Mouse (Mus musculus) CH12.LX (cell line): ENCODE results near the gene Cdc14a. TPM values are rescaled to one million over a fixed set of nuclear protein-coding genes. Genes with fewer than 3 reads are reported as not detected.

ENCODE experiments used
- DNase-seq: peaks from one replicate; pipeline ENCODE4 v3.0.0-alpha.2; 2013; ENCODE audit errors: extremely low read depth
- H3K27ac ChIP-seq: 2 replicates; pipeline ENCODE4 v1.5.1; 2012; ENCODE audit warnings: low read depth, mild to moderate bottlenecking, control low read depth, moderate library complexity; ENCODE audit not compliant: insufficient read depth
- H3K27me3 ChIP-seq: replicated peaks from 2 replicates; pipeline ENCODE3; 2012; ENCODE audit warnings: inconsistent platforms
- H3K36me3 ChIP-seq, 2 experiments: replicated peaks in 1 of 2; 2 replicates each; pipeline versions ENCODE3 to v1.6.1; 2012; ENCODE audit warnings: inconsistent platforms in 1 of 2, low read length in 1 of 2, mild to moderate bottlenecking in 1 of 2, mixed read lengths in 1 of 2, moderate library complexity in 1 of 2; ENCODE audit not compliant: control insufficient read depth in 1 of 2, insufficient read depth in 1 of 2
- H3K4me1 ChIP-seq, 2 experiments: 2 replicates each; pipeline ENCODE4 v1.6.1; 2012; ENCODE audit warnings: inconsistent platforms in 1 of 2, moderate library complexity in 1 of 2; ENCODE audit not compliant: insufficient read depth in 2 of 2, control insufficient read depth in 1 of 2
- H3K4me2 ChIP-seq: 2 replicates; pipeline ENCODE4 v1.6.1; 2012; ENCODE audit warnings: low read depth, mild to moderate bottlenecking, control low read depth; ENCODE audit not compliant: poor library complexity, insufficient read depth, severe bottlenecking
- H3K4me3 ChIP-seq, 3 experiments: fragments of 150-350 bp in 1 of 3; sonication (generic) in 1 of 3; replicated peaks in 1 of 3; 2 replicates each; pipeline versions ENCODE3 to v1.5.1; 2011 to 2012; ENCODE audit warnings: low read depth in 2 of 3, low read length in 2 of 3, mild to moderate bottlenecking in 2 of 3, moderate library complexity in 2 of 3, control low read depth in 1 of 3, improper control_type of control experiment in 1 of 3, inconsistent platforms in 1 of 3, mixed read lengths in 1 of 3; ENCODE audit not compliant: poor library complexity in 1 of 3
- H3K79me2 ChIP-seq: replicated peaks from 2 replicates; pipeline ENCODE4 v1.6.1; 2012; ENCODE audit warnings: mild to moderate bottlenecking, moderate library complexity; ENCODE audit not compliant: control insufficient read depth, poor library complexity, insufficient read depth, severe bottlenecking; ENCODE audit errors: extremely low read depth
- H3K9ac ChIP-seq: 2 replicates; pipeline ENCODE4 v1.6.1; 2012; ENCODE audit warnings: low read depth, mild to moderate bottlenecking, control low read depth, moderate library complexity; ENCODE audit not compliant: insufficient read depth
- H3K9me3 ChIP-seq: replicated peaks from 2 replicates; pipeline ENCODE3; 2012; ENCODE audit warnings: low read length, inconsistent platforms, mixed read lengths
- BHLHE40 ChIP-seq: IDR thresholded peaks from 2 replicates; pipeline ENCODE4 v1.6.1; 2011; ENCODE audit warnings: mild to moderate bottlenecking, low read depth, low read length, improper control_type of control experiment
- CHD2 ChIP-seq: IDR thresholded peaks from 2 replicates; pipeline ENCODE4 v1.6.1; 2011; ENCODE audit warnings: low read length, improper control_type of control experiment
- CTCF ChIP-seq, 2 experiments: IDR thresholded peaks in 1 of 2; conservative IDR thresholded peaks in 1 of 2; 2 replicates each; pipeline ENCODE4 v1.5.1; 2011 to 2012; ENCODE audit warnings: low read depth in 2 of 2, low read length in 2 of 2, improper control_type of control experiment in 1 of 2, inconsistent platforms in 1 of 2, mild to moderate bottlenecking in 1 of 2, moderate library complexity in 1 of 2
- E2F4 ChIP-seq: IDR thresholded peaks from 2 replicates; pipeline ENCODE4 v1.6.1; 2011; ENCODE audit warnings: low read depth, low read length, improper control_type of control experiment; ENCODE audit not compliant: insufficient replicate concordance
- ELF1 ChIP-seq: IDR thresholded peaks from 2 replicates; pipeline ENCODE4 v1.6.1; 2014; ENCODE audit warnings: low read depth, mild to moderate bottlenecking, inconsistent platforms, low read length, improper control_type of control experiment
- EP300 ChIP-seq: IDR thresholded peaks from 2 replicates; pipeline ENCODE4 v1.6.1; 2011; ENCODE audit warnings: low read length, improper control_type of control experiment
- GABPA ChIP-seq: IDR thresholded peaks from 2 replicates; pipeline ENCODE4 v1.6.1; 2012; ENCODE audit warnings: low read depth, low read length, improper control_type of control experiment, inconsistent platforms; ENCODE audit not compliant: insufficient replicate concordance
- IRF4 ChIP-seq: IDR thresholded peaks from 2 replicates; pipeline ENCODE4 v1.6.1; 2014; ENCODE audit warnings: low read depth, mild to moderate bottlenecking, inconsistent platforms, low read length, improper control_type of control experiment
- JUN ChIP-seq: IDR thresholded peaks from 2 replicates; pipeline ENCODE4 v1.6.1; 2011; ENCODE audit warnings: low read depth, mild to moderate bottlenecking, low read length, improper control_type of control experiment, moderate library complexity; ENCODE audit not compliant: insufficient read depth
- MAX ChIP-seq: IDR thresholded peaks from 2 replicates; pipeline ENCODE4 v1.6.1; 2011; ENCODE audit warnings: low read length, improper control_type of control experiment
- MAZ ChIP-seq: IDR thresholded peaks from 2 replicates; pipeline ENCODE4 v1.6.1; 2012; ENCODE audit warnings: low read depth, mild to moderate bottlenecking, inconsistent platforms, low read length, improper control_type of control experiment, moderate library complexity
- MEF2A ChIP-seq: IDR thresholded peaks from 2 replicates; pipeline ENCODE4 v1.6.1; 2014; ENCODE audit warnings: low read depth, mild to moderate bottlenecking, inconsistent platforms, low read length, improper control_type of control experiment, borderline replicate concordance
- MYC ChIP-seq: IDR thresholded peaks from 2 replicates; pipeline ENCODE4 v1.6.1; 2011; ENCODE audit warnings: low read depth, mild to moderate bottlenecking, improper control_type of control experiment, low read length
- NELFE ChIP-seq: IDR thresholded peaks from 2 replicates; pipeline ENCODE4 v1.6.1; 2011; ENCODE audit warnings: low read depth, low read length, improper control_type of control experiment
- PAX5 ChIP-seq: IDR thresholded peaks from 2 replicates; pipeline ENCODE4 v1.6.1; 2012; ENCODE audit warnings: low read length, inconsistent platforms, mixed read lengths
- POLR2A ChIP-seq: IDR thresholded peaks from 2 replicates; pipeline ENCODE4 v1.6.1; 2011; ENCODE audit warnings: low read depth, mild to moderate bottlenecking, improper control_type of control experiment, low read length
- RAD21 ChIP-seq: IDR thresholded peaks from 2 replicates; pipeline ENCODE4 v1.6.1; 2011; ENCODE audit warnings: low read depth, mild to moderate bottlenecking, low read length, improper control_type of control experiment, moderate library complexity
- RCOR1 ChIP-seq: conservative IDR thresholded peaks from 2 replicates; pipeline ENCODE4 v1.6.1; 2012; ENCODE audit warnings: low read depth, mild to moderate bottlenecking, inconsistent platforms, low read length, improper control_type of control experiment
- TBP ChIP-seq: conservative IDR thresholded peaks from 2 replicates; pipeline ENCODE4 v1.6.1; 2011; ENCODE audit warnings: low read depth, low read length, improper control_type of control experiment
- TCF12 ChIP-seq: IDR thresholded peaks from 2 replicates; pipeline ENCODE4 v1.6.1; 2014; ENCODE audit warnings: low read depth, mild to moderate bottlenecking, inconsistent platforms, low read length, improper control_type of control experiment
- USF2 ChIP-seq: conservative IDR thresholded peaks from 2 replicates; pipeline ENCODE4 v1.6.1; 2011; ENCODE audit warnings: low read depth, low read length, improper control_type of control experiment
- ZMIZ1 ChIP-seq: IDR thresholded peaks from 2 replicates; pipeline ENCODE4 v1.6.1; 2012; ENCODE audit warnings: low read depth, mild to moderate bottlenecking, inconsistent platforms, low read length, improper control_type of control experiment
- dilution Hi-C: fragments of 300-500 bp; cut with MboI; formaldehyde crosslinking; loops from 2 replicates; pipeline ENCODE4 v1.14.3; 2020; ENCODE audit warnings: low sequenced_read_pairs; ENCODE audit not compliant: extremely low pct_unique_long_range_greater_than_20kb, extremely low pct_ligation_motif_present
- in situ Hi-C: fragments of 300-500 bp; cut with MboI; formaldehyde crosslinking; loops from 3 replicates; pipeline ENCODE4 v1.14.3; 2019; ENCODE audit warnings: low sequenced_read_pairs, low pct_ligation_motif_present, low pct_unique_long_range_greater_than_20kb, mixed read lengths
- polyA plus RNA-seq: library from polyadenylated mRNA; unstranded; fragments of >175 nt; gene quantifications from 2 replicates; pipeline ENCODE4 v1.2.1, GENCODE M21; 2012; ENCODE audit warnings: low read depth; ENCODE audit not compliant: insufficient read length
- total RNA-seq, 2 experiments: library from RNA; depleted of rRNA; stranded (reverse); fragments of 300-350 nt in 1 of 2; fragments of >200 nt in 1 of 2; gene quantifications; 2 replicates each; pipeline ENCODE4 v1.2.3; 2012 to 2014

Gene Cdc14a
- total and polyA plus RNA-seq, 3 experiments: 9.4 to 12.1 (median 9.8) TPM

DNA sequence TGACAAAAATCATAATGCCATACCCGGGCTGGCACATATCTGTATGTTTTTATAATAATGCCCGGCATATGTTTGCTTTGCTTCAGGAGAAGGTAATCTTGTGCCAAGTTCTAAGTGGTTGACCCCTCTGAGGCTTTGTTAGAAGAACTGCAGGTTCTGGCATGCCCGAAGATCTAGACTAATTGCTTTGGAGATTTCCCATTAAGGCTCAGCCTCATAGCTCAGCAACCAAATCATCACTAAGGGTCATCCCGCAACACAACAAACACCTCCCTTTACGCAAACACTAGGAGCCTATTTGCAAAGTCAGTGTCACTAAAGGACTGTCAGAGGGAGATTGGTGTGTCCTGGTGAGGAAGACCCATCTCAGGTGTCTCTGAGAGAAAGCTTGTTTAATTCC is 62.7 kb downstream of the Cdc14a start:
- H3K9ac ChIP-seq: no peak overlapping the region
- no peaks in the 10 kb centered on the region for H3K27me3 ChIP-seq
- dilution Hi-C loops: no loop called here
- H3K79me2 ChIP-seq: no peaks in the 10 kb centered on the region
- TF ChIP-seq PAX5 (no peak), CTCF (conservative IDR thresholded peaks at IDR 0.05 in 1 of 2, IDR thresholded peaks at IDR 0.05 in 1 of 2; ENCODE audit: low read depth in 2 of 2, low read length in 2 of 2) (no peak), JUN (no peak), MEF2A (no peak), EP300 (no peak), POLR2A (no peak), MAZ (no peak), RAD21 (no peak), BHLHE40 (no peak), GABPA (no peak), ZMIZ1 (no peak), USF2 (no peak), TBP (no peak), NELFE (no peak), CHD2 (no peak)
- TF ChIP-seq, all 38 proteins: peak for 0
- H3K9me3 ChIP-seq: no peaks in the 10 kb centered on the region
- no peak for DNase-seq
- no peak overlapping the region for H3K4me3 ChIP-seq
- no peak overlapping the region for H3K27ac ChIP-seq
- H3K4me2 ChIP-seq: no peak overlapping the region
- in situ Hi-C loops: no loop called here
- H3K36me3 ChIP-seq: peaks cover 26 to 58% of the 10 kb centered on the region in 2 experiments
- peaks cover 0 to 5% of the 10 kb centered on the region in 2 experiments; a peak in 1 of 4 replicates for H3K4me1 ChIP-seq

DNA sequence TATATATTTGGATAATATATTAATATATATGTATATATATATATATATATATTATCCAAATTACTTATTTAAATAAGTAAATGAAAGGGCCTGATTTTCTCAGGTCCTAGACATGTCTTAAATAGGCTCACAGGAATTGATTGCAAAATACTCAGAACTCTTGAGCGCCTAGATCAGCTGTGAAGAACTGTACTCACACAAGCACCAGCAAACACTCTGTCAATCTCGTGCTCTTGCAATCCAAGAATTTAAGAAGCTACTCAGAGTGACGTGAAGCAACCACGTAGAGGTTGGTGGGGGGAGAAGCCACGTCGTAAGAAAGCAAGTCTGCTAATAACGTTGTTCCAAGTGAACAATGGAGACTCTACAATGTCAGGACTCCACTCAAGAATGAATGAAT is 66.0 kb downstream of the Cdc14a start:
- Histone ChIP-seq H3K9ac (no peak overlapping the region), H3K27me3 (no peaks in the 10 kb centered on the region), H3K4me1 (peaks cover 0 to 5% of the 10 kb centered on the region in 2 experiments; a peak in 1 of 4 replicates), H3K4me2 (no peak overlapping the region), H3K36me3 (peaks cover 27 to 56% of the 10 kb centered on the region in 2 experiments), H3K79me2 (no peaks in the 10 kb centered on the region), H3K4me3 (no peak overlapping the region), H3K9me3 (no peaks in the 10 kb centered on the region), H3K27ac (no peak overlapping the region)
- no peak for DNase-seq
- TF ChIP-seq NELFE (no peak), ELF1 (no peak), IRF4 (no peak), RAD21 (no peak), MAX (no peak), E2F4 (no peak), RCOR1 (no peak), MYC (no peak), TCF12 (no peak), USF2 (no peak)
- dilution Hi-C loops: no loop called here
- in situ Hi-C loops: no loop called here
